Mouse (Mus musculus) intestine, postnatal 0 days (tissue): ENCODE results near the gene Hmga2. TPM values are rescaled to one million over a fixed set of nuclear protein-coding genes. Genes with fewer than 3 reads are reported as not detected.

Experiments
- ATAC-seq: fragments of 200-750 bp; cut with Nextera tagmentation; 2 replicates; pipeline ENCODE4 v1.8.0; 2017; ENCODE audit warnings: mild to moderate bottlenecking, moderate TSS enrichment, moderate library complexity
- H3K27ac ChIP-seq: fragments of 300-500 bp; sonication (generic); 2 replicates; pipeline ENCODE4 v1.5.1; 2014; ENCODE audit warnings: mild to moderate bottlenecking, low read depth, low read length, moderate library complexity
- H3K27me3 ChIP-seq: fragments of 300-500 bp; sonication (generic); replicated peaks from 2 replicates; pipeline ENCODE4 v1.6.1; 2014; ENCODE audit warnings: low read length, mixed read lengths; ENCODE audit not compliant: control insufficient read depth, insufficient read depth
- H3K36me3 ChIP-seq: fragments of 300-500 bp; sonication (generic); 2 replicates; pipeline ENCODE4 v1.6.1; 2014; ENCODE audit warnings: mild to moderate bottlenecking, moderate library complexity; ENCODE audit not compliant: control insufficient read depth, insufficient read depth
- H3K4me1 ChIP-seq: fragments of 300-500 bp; sonication (generic); replicated peaks from 2 replicates; pipeline ENCODE4 v1.6.1; 2014; ENCODE audit warnings: antibody characterized with exemption, low read length, mixed read lengths; ENCODE audit not compliant: control insufficient read depth, insufficient read depth
- H3K4me2 ChIP-seq: fragments of 300-500 bp; sonication (generic); replicated peaks from 2 replicates; pipeline ENCODE4 v1.6.1; 2014; ENCODE audit warnings: low read depth, mild to moderate bottlenecking, moderate library complexity
- H3K4me3 ChIP-seq: fragments of 300-500 bp; sonication (generic); 2 replicates; pipeline ENCODE4 v1.5.1; 2014; ENCODE audit warnings: low read depth, low read length
- H3K9ac ChIP-seq: fragments of 300-500 bp; sonication (generic); 2 replicates; pipeline ENCODE4 v1.6.1; 2014; ENCODE audit warnings: mild to moderate bottlenecking, low read depth, low read length
- H3K9me3 ChIP-seq: fragments of 300-500 bp; sonication (generic); 2 replicates; pipeline ENCODE4 v1.6.1; 2016; ENCODE audit warnings: mixed run types; ENCODE audit not compliant: control insufficient read depth
- CTCF ChIP-seq: sonication (generic); IDR thresholded peaks from 2 replicates; pipeline ENCODE4 v1.5.1; 2016; ENCODE audit warnings: low read depth, mild to moderate bottlenecking, control low read depth, antibody characterized with exemption, moderate library complexity
- WGBS: fragments of 180-500 bp; shearing (Covaris S2); extraction: QIAGEN DNeasy Blood & Tissue Kit; methylation state at CpG from one replicate; pipeline ENCODE4 v1.1.7; 2014; 5-methylcytosine and 5-hydroxymethylcytosine counted together
- polyA plus RNA-seq: library from polyadenylated mRNA; unstranded; fragments of >200 nt; fragmentation: Nextera tagmentation; extraction: Ambion mirVana; gene quantifications from 2 replicates; pipeline ENCODE4 v1.2.1, GENCODE M21; 2015

Gene Hmga2
- polyA plus RNA-seq, 1 experiment from 2014 or later = 4.3 TPM

DNA sequence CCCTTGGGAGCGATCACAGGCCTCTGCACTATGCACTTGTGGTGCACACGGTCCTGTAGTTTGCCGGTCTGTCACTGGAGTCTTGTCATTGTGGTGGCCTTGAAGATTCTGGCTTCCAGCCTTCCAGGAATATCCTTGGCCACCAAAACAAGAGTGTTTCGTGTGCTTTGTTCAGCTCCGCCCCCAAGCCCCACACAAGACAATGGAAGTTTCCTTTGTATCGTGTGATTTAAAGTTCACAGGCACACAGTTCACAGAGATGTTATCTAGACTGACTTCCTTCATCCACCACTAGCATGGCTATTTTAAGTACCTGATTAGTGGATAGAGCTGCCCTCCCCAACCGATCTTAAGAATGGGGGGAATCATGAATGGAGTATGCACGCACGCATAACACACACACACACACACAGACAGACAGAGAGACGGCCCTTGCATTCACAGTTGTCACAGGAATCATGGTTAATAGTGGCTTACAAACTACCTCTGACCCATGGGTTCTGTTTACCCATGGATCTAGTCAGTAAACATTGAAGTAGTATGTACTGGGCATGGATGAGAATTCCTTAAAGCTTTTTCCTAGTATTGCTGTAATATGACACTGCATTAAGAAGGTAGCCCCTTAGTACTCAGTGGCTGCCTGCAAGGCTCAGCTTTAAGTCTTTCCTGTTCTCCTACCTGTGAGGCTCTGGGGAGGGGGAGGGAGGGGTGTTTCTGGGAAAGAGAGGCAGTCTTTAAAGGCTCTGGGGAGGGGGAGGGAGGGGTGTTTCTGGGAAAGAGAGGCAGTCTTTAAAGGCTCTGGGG, 91.3 kb downstream of the Hmga2 start:
- H3K27me3 ChIP-seq = no peaks in the 10 kb centered on the region
- no peak for TF ChIP-seq CTCF
- H3K4me1 ChIP-seq = no peaks in the 10 kb centered on the region
- no peak overlapping the region for H3K27ac ChIP-seq
- WGBS = 45% methylated on average over 10 of the region's 10 CpGs
- H3K36me3 ChIP-seq = no peaks in the 10 kb centered on the region
- no peak for ATAC-seq
- no peaks in the 10 kb centered on the region for H3K9me3 ChIP-seq
- no peak overlapping the region for H3K9ac ChIP-seq
- no peak overlapping the region for H3K4me3 ChIP-seq
- H3K4me2 ChIP-seq = 0 out of 2 replicates have a peak overlapping the region, but pooled peaks have one; percentile 9

DNA sequence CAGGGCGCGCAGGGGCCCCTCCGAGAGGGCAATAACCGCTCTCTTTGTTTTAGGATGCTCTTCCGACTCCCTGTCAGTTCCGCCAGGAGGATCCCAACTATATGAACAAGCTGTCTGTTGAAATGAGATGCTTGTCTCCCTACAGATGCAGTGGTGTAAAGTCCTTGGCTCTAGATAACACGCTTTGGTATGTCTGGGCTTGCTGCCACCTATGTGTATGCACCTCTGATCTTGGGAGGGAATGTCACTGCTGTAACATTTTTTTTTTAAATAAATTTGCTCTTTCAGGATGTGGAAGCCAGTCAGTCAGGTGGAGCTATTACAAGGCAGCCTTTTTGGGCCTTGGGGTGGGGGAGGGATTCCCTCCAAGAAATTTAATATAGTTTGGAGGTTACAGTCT, 92.2 kb downstream of the Hmga2 start:
- Histone ChIP-seq H3K27ac (no peak overlapping the region), H3K4me2 (no peak overlapping the region), H3K9me3 (no peaks in the 10 kb centered on the region), H3K4me1 (no peaks in the 10 kb centered on the region), H3K36me3 (no peaks in the 10 kb centered on the region), H3K27me3 (no peaks in the 10 kb centered on the region), H3K9ac (no peak overlapping the region), H3K4me3 (no peak overlapping the region)
- WGBS = 83% methylated on average over 7 of the region's 7 CpGs
- TF ChIP-seq CTCF = no peak
- ATAC-seq = no peak

DNA sequence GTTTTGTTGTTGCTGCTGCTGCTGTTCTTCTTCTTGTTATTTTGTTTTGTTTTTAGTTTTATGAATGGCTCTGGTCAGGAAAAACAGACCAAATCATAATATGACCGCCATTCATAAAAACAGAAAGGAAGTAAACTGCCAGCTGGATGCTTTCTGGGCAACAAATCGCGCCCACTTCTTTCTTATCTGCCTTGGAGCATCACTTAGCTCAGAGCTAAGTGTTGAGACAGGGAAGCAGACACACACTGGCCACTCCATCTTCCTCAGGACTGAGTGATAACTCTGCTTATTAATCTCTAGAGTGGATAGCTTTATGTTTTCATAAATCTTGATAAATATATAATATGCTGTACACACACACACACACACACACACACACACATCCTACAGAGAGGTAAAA, 98.5 kb downstream of the Hmga2 start:
- Histone ChIP-seq H3K4me2 (peak overlapping the region; percentile 22; the same call in 1 of the 2 replicates), H3K9me3 (no peaks in the 10 kb centered on the region), H3K27me3 (no peaks in the 10 kb centered on the region), H3K4me3 (no peak overlapping the region), H3K36me3 (no peaks in the 10 kb centered on the region), H3K4me1 (0 out of 2 replicates have a peak, but pooled peaks cover 3% of the 10 kb centered on the region), H3K27ac (no peak overlapping the region), H3K9ac (no peak overlapping the region)
- no peak for TF ChIP-seq CTCF
- 72% methylated on average over 3 of the region's 3 CpGs for WGBS
- no peak for ATAC-seq

DNA sequence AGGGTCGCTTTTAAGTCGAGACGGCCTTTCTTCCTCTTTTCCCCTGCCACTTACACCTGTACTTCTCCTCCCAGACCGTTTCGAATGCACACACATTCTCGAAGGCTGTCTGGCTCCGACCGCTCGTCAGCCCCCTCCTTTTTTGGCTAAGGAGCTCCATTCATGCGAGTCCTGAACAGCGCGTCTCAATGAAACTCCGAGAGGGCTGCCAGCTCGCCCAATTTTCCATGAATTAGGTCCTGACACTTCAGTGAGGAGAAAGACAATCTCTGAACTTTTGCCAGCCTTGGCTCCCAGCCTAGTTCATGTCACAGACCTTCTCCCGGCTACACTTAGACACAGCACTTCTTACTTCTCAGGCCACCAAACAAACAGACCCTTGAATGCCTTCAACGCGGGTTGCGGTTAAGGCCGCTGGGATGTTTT, 98.9 kb downstream of the Hmga2 start:
- H3K9me3 ChIP-seq = no peaks in the 10 kb centered on the region
- H3K4me3 ChIP-seq = no peak overlapping the region
- no peaks in the 10 kb centered on the region for H3K27me3 ChIP-seq
- H3K4me1 ChIP-seq = 0 out of 2 replicates have a peak, but pooled peaks cover 3% of the 10 kb centered on the region
- H3K36me3 ChIP-seq = no peaks in the 10 kb centered on the region
- H3K4me2 ChIP-seq = peak overlapping the region; percentile 22; the same call in 1 of the 2 replicates
- 49% methylated on average over 19 of the region's 19 CpGs for WGBS
- TF ChIP-seq CTCF = no peak
- ATAC-seq = no peak
- no peak overlapping the region for H3K27ac ChIP-seq
- H3K9ac ChIP-seq = no peak overlapping the region

DNA sequence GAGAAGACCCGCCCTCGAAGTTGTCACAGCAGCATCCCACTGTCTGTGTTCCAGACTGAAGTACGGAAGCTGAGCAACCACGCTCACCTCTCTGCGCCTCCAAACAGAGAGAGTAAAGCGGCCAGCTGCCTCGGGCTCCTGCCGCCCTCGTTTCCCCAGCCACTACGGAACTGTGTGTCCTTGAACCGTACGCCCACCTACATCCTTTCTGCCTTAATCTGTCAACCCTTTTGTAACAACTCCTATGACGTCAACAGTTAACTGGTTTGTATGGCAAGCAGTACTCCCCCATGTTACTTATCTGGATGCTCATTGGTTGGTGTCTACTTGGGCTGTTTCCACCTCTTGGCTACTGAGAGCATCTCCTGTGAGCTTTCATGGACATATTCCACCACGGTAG, 100.8 kb downstream of the Hmga2 start:
- no peak overlapping the region for H3K27ac ChIP-seq
- 87% methylated on average over 14 of the region's 14 CpGs for WGBS
- no peak for ATAC-seq

DNA sequence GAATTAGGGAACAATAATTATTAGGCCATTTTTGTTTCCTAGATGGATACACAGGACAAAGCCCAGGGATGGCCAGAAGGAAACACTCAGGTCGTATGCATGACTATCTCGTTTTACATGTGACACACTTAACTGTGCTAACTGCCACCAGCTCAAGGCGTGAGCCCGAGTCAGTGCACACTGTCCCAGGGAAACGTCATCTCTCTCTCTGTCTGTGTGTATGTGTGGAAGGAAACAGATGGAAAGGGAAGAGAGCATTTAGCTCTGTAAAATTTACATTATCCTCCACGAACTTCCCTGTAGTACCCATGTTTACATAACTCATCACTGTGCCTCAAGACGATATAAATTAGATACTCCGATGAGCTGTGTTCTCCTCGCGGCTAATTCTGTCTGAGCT, 105.1 kb downstream of the Hmga2 start:
- Histone ChIP-seq H3K27ac (no peak overlapping the region), H3K27me3 (no peaks in the 10 kb centered on the region)
- ATAC-seq = no peak

More for the DNA sequence above, 100.8 kb downstream of the Hmga2 start:
- H3K36me3 ChIP-seq = no peaks in the 10 kb centered on the region
- no peak for TF ChIP-seq CTCF
- no peak overlapping the region for H3K9ac ChIP-seq
- H3K9me3 ChIP-seq = no peaks in the 10 kb centered on the region
- H3K4me1 ChIP-seq = 0 out of 2 replicates have a peak, but pooled peaks cover 3% of the 10 kb centered on the region
- no peak overlapping the region for H3K4me3 ChIP-seq
- no peaks in the 10 kb centered on the region for H3K27me3 ChIP-seq
- H3K4me2 ChIP-seq = no peak overlapping the region

More for the DNA sequence above, 105.1 kb downstream of the Hmga2 start:
- WGBS = 41% methylated on average over 10 of the region's 10 CpGs
- H3K36me3 ChIP-seq = no peaks in the 10 kb centered on the region
- H3K9me3 ChIP-seq = no peaks in the 10 kb centered on the region
- no peak overlapping the region for H3K4me3 ChIP-seq
- H3K9ac ChIP-seq = no peak overlapping the region
- no peak for TF ChIP-seq CTCF
- no peak overlapping the region for H3K4me2 ChIP-seq
- no peaks in the 10 kb centered on the region for H3K4me1 ChIP-seq
